Mouse (Mus musculus) 3134 (cell line): ENCODE measurements around the gene Rad54l.

Source experiments
- DNase-seq: peaks from one replicate; pipeline ENCODE4 v3.0.0-alpha.2; 2011; ENCODE audit warnings: low spot score; ENCODE audit not compliant: insufficient read length; ENCODE audit errors: extremely low read depth

Rad54l gene

DNA sequence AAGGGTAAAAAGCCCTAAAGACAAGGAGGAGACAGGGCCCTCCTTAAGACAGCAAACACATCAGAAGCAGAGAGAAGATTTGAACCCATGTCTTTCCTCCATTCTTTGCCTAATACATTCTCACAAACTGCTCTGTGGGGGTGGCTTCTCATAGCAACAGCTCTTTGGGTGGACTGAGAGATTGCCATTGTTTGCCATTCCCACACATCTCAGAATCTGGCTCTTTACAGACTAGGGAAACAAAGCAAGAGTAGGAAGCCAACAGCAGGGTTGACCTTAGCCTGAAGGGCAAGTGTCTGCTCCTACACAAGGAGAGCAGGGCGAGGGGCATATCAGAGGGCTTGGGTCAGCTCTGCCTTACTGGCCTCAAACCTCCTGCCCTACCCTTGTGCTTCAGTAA, 18.2 kb upstream of the Rad54l start:
- DNase-seq, result no peak

DNA sequence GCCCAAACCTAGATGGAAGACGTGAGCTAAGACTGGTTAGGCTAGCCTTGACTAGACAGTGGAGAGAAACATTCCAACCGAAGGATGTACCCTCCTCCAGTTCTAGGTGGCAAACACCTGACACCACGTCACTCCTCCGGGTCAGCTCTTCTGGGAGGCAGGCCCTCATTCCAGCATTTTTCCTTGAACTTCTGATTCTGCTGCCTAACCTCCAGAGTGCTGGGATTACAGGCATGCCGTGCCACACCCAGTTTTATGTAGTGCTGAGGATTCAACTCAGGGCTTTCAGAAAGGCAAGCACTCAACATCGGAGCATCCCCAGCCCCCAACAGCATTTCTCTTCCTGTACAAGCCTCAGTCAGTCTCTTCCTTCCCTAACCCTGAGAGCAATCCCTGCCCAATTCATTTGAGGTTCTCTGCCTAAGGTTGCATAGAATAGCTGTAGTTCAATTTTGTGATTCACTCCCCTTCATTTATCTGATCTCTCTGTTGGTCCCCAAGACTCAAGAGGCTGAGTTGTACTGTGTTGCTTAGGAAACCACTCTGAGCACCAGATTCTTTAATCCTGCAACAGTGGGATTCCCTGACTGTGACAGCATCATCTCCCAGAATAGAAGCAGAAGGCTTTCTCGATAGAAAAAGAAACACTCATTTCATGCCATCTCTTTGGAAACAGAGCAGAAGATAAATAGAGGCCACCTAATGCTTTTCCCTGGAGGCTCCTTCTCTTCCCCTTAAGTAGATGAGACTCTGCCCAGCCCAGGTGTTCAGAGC, 17.5 kb upstream of the Rad54l start:
- DNase-seq, result no peak

DNA sequence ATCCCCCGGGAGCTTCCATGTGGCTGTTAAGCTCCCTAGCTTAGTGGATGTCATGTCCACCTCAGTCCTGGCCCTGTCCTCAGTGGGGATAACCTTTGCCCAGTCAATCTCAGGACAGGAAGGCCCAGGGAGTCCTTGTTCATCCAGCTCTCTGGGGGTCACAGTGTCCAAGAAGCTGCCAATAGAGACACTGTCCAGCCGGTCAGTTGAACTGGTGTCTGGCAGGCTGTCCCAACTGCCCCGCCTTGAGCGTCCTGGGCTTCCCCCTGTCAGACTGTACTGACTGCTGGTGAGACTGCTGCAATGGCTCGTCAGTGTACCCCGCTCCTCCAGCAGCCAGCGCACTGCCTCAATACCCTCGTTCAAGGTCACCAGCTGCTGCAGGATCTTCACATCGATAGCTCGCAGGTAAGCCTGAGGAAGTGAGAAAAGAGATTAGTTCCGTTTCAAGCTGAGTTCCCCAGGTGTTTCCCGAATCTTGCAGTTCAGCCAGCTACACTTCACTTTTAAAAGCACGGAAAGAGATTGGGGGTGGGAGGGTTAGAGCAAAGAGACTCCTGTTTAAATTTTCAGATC, 14.0 kb upstream of the Rad54l start:
- no peak for DNase-seq

DNA sequence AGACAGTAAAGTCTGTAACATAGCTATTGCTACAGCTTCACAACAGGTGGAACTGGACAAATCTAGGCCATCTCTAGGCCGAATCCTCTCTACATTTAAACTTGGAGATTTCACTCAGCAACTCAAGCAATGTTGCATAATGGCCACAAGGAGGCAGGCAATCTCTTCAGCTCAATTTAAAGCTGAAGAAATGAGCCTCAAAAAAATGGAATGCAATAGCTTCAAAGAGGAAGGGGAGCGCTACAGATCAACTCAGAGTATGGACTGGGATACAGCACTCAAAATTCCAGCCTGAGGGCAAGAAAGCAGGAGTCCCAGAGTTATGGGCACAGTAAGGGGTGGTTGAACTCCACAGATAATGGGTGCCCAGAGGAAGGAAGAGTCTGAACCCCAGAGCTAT, 11.5 kb upstream of the Rad54l start:
- DNase-seq, result no peak

DNA sequence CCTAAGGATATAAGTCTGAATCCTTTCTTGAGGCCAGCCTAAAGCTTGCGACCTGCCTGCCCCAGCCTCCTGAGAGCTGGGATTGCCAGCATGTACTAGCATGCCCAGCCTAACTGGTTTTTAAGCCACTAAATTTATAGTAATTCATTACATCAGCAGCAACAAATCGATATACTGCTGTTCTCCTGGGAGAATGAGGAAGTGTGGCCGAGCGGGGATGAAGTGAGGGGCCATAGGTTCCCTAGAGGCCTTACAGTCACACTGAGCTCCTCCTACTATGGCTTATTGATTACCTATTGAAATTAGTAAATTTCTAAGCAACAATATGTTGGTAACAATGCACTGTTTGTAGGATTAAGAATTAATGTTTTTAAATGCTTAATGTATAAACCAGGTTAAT, 9.6 kb upstream of the Rad54l start:
- no peak for DNase-seq

DNA sequence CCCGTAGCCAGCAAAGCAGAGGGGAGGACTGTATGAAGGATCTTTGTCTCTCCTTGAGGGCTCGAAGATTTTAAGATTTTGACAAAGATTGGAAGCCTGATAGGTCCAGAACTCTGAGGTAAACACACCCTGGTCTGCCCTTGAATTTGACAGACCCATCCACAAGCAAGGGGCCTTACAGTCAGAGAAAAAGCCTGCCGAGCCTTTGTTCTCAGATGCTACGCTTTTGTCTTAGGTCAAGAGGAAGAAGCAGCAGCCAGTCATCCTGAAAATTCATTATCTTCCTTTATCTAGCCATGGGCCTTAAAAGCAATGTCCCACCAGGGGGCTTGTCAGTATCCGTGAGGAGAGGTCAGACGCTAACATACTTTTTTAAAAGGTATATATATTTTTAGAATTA, 4.5 kb upstream of the Rad54l start:
- DNase-seq, result no peak

DNA sequence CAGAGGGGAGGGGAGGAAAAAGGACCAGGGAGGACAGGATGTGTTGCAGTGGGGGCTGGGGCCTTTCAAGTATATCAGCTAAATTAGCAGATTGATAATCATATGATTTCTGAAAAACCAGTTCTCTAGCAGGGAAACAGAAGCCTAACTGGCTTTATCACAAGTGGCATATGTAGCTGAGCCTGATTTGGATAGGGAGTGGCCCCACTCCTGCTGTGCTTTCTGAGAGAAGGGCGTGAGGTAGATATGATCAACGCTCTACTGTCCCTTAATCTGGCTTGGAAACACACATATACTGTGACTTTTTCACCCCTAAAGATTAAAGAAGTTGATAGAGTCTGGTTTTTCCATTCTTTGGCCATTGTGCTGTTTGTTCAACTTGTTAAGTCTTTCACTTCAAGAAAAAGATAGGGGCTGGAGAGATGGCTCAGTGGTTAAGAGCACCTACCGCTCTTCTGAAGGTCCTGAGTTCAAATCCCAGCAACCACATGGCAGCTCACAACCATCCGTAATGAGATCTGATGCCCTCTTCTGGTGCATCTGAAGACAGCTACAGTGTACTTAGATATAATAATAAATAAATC, 2.4 kb upstream of the Rad54l start:
- DNase-seq, result no peak

DNA sequence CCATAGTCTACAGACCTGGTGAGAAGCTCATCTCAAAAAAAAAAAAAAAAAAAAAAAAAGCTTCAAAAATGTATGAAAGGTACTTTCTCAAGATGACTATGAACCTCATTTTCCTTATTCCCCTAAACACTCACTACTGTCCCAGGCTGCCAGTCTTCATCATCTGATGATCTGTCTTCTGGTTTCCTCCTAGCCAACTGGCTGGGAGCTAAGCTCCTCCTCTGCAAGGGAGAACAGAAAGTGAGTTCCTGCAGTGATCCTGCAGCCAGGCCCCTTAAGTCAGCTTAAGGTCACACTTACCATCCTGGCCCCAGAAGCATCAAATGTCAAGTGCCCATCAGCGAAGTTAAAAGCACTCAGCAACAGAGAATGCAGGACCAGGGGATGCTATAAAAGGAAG, 728 bp downstream of the Rad54l start:
- DNase-seq, result peak; percentile 30

DNA sequence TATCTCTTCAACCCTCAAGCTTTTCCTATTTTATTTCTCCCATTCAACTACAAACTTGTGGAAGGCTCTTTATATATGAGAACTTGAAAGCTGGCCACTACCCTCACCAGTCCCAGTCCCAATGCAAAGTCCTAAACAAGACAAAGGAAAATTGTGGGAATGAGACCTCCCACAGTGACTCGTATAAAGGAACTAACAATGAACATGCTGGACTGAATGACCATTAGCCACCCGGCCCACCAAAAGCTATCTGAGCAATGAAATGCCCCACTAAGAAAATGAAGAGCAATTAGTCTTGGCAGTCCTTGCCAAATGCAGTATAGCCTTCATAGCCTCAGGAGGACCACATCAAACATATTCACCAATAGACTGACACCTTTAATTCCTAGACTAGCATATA, 12.0 kb downstream of the Rad54l start:
- DNase-seq, result no peak

DNA sequence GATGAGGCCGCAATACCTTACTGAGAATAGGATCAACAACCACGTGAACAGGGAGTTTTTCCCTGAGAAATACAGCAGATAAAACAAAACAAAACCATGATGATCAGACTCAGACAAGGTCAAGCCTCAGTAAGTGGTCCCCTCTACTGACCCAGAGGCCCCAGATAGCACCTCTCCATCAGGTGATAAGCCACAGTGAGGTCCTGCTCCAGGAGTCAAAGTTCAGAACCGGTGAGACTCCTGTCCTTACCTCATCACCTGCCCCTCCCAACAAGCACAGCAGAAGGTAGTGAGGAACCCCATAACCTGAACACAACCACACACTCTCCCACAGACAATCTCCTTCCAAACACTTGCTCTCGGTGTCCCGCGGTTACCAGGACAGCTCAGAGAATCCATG, 12.8 kb downstream of the Rad54l start:
- no peak for DNase-seq

DNA sequence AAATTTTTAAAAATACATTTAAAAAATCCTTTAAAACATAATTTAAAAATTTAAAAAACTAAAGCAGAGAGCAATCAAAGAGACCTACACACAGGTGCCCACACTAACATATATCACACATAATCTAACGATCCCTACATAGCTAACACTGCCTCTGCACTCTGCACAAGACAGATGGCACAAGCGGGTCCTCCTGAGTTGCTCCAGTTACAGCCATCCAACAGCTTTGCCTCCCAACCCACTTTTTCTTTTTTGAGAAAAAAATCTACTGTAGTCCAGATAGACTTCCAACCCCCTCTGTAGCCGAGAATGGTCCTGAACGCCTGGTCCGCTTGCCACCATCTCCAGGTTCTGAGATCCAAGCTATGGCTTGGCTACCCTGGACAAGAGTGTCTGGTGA, 18.2 kb downstream of the Rad54l start:
- DNase-seq, result no peak

DNA sequence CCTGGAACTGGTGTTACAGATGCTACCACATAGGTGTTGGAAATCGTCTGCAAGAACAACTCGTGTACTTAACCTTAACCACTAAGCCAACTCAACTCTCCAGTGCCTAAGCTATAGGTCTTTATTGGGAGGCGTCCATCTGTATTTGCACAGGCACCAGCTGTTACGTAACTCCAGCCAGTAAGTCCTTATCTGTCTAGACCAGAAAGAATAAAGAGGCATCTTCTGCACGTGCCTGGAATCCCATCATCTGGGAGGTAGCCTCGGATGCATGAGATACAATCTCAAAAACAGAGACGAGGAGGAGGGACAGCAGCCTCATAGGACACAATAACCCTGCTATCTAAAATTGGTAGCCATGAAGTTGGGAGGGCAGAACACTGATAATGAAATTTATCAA, 22.5 kb downstream of the Rad54l start:
- DNase-seq, result no peak

DNA sequence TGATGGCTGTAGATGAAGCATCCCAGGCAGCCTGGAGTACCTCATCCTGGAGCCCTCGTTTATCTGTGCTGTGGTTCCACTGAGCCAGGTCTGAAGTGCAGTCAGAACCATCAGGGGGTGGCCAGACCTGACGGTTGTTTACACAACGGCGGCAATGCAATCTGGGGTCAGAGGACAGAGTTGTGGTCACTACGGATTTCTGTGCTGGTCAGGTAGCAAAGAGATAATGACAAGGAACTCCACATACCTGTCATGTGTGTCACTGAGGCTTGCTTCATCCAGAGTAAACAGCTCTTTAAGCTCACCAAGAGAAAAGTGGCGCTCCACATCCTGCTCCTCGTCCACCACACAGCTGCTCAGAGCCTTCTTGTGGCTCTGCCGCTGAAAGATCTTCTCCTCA, 26.3 kb downstream of the Rad54l start:
- no peak for DNase-seq

DNA sequence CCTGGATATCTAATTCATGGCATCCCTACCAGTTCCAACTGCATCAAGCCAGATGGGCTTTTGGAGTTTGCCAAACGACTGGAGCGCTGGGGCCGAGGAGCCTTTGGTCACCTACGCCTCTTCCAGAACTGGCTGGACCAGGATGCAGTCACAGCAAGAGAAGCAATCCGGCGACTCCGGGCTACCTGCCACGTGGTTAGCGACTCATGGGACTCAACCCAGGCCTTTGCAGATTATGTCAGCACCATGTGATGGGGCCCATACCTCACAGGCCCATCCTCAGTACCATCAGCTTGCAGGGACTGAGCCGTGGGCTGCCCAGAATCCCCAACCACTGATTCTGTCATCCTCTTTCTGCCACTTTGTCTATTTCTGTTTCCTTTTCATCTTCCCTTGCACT, 27.2 kb downstream of the Rad54l start:
- DNase-seq, result peak; percentile 49

DNA sequence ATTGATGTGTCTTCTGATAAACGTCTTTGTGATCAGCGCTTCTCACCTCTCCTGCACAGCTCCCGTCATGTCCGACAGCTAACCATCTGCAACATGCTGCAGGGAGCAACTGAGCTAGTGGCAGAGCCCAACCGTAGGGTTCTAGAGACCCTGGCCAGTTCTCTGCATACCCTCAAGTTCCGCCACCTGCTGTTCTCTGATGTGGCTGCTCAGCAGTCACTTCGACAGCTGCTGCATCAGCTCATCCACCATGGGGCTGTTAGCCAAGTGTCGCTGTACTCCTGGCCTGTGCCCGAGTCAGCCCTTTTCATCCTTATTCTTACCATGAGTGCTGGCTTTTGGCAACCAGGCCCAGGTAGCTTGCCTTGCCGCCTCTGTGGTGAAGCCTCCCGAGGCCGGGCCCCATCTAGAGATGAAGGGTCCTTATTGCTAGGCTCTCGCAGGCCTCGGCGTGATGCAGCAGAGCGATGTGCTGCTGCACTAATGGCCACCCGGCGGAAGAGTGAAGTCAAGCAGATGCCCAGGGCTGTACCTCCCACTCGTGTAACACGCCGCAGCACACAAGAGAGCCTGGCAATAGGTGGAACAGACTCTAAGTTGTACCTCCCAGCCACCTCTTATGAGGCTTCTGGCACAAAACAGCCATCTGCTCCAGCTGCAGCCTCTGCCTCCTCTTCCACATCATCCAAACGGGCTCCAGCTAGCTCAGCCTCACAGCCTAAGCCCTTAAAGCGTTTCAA, 34.8 kb downstream of the Rad54l start:
- no peak for DNase-seq

DNA sequence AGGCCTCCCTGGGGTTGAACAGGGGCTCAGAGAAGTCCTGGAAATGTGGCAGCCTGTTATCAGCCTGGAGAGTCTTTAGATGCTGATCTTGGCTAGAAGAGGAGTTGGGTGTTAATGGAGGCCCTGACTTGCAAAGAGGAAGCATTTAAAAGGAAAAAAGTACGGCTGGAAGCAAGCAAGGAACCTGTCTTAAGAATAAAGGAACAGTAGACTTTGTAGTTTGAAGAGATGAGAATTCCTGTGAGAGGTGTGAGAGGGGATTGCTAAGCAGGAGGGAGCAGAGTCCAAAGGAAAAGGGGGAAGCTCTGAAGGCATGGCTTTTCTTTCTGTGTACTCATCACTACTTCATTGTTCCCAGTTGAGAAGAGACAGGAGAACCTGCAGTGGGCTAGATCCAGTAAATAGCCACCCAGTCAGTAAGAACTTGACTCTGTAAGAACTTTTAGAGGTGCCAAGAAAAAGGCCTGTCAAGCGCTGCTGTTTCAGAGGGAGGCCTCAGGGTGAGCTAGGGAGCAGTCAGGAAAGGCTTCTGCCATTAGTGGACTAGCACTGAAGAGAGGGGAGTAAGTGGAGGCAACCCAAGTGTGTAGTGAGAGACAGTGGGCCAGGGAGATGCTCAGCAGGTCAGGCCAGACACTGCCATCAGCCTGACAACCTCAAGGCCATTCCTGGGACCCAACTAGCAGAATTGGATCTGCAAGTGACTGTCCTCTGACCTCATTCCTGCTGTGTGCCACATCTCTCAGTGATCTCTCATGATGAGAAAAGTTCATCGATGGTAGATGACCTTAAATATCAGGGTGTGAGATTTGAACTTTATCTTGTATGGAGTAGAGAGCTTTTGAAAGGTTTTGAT, 46.0 kb downstream of the Rad54l start:
- no peak for DNase-seq

DNA sequence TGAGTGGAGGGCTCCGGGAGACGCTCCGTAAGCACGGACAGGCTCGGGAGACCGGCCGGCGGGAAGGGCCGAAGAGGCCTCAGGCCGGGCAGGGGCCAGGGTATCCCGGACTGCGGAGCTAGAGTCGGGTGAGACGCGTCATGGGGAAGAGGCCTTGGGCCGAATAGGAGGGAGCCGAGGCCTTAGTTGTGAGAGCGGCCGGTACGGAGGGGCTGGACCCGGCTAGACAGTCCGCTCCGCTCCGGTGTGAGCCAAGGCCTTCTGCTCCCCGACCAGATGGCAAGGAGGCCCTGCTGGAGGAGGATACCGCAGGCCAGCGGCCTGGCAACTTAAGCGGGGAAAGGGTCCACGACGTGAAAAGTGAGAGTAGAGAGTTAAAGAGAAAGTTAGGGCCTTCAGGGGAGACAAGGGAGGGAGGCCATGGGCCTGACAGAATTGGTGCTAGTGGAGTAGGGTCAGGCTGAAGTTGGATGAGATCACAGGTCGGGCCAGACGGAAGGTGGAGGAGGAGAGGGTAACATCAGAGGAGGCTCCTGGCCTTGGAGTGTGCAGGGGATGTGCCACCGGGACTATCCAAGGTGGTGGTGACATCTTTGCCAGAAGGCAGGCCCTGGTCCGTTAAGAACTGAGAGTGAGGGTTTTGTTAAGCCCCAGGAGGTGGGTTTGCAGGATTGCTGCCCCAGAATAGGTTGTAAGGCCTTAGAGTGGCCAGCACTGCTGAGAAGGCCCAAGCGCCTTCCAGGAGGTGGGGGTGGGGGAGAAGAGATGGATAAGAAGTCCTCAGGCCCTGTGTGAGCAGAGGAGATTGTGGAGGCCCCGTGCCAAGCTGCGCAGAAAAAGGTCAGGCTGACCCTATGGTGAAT, 46.9 kb downstream of the Rad54l start:
- peak; percentile 77 for DNase-seq

DNA sequence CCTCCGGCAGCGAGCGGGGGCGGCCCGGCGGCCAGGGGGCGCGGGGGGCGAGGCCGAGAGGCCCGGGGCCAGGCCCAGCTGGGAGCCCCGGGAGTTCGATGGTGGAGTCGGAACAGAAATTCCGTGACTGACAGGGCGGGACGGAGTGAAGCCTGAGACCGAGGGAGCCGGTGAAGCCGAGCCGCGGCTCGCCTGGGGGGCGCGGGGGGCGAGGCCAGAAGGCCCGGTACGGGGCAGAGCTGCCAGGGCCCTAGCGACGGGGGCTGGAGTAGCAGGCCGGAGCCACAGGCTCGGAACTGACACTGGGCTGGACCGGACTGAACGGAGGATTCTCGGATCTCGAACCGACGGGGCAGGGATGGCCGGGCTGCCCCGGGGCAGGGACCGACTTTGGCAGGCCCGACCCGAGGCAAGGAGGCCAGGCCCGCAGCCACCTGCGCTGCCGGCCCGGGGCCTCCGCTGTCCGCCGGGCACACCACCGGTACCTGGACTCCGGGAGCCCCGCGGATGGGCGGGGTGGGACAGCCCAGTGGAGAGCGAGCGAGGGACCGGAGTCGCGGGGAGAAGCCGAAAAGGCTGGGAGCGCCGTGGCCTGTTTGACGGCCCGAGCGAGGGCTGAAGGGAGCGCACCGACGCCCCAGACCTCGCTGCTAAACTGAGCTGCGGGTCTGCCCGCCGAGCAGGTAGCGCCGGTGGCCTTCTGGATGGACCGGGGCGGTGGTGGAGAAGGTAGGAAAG, 47.7 kb downstream of the Rad54l start:
- peak; percentile 73 for DNase-seq
